Mouse (Mus musculus): Measurements from ENCODE around the gene Btbd11. TPM values are rescaled to one million over a fixed set of nuclear protein-coding genes. Genes with fewer than 3 reads are reported as not detected.

Btbd11 gene
- polyA plus RNA-seq, 1 experiment from 2014 or later: 13.9 TPM

- Histone ChIP-seq H3K4me3 (no peak overlapping the region), H3K27ac (no peak overlapping the region), H3K4me2 (replicated peaks) (no peak overlapping the region), H3K9ac (no peak overlapping the region), H3K9me3 (replicated peaks) (no peaks in the 10 kb centered on the region), H3K4me1 (0 out of 2 replicates have a peak, but pooled peaks cover 4% of the 10 kb centered on the region), H3K27me3 (0 out of 2 replicates have a peak, but pooled peaks cover 2% of the 10 kb centered on the region), H3K36me3 (no peaks in the 10 kb centered on the region)
- ATAC-seq (ENCODE audit: low FRiP score): no peak
- WGBS: 85% methylated on average over 2 of the region's 2 CpGs
These were observed 204.7 kb downstream of the Btbd11 start for GRCm38 (mm10) chr10:85591296-85591695.

DNA sequence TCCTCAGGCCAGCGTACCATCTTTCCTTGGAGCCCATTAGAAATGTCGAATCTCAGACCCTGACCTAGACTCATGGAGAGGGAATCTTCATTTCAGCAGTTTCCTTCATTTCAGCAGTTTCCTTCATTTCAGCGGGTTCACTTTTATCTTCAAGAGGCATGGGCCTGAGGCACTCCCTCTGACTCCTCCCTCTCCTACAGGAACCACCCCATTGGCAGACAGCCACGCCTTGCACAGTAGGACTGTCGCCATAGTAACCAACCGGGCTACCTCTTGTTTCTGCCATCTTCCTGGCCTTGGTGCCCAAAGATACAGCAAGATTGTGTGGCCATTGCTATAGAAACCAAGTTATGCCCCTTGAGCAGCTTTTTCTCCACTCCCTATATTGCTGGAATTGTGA lies 205.4 kb downstream of the Btbd11 start:
- no peak overlapping the region for H3K4me3 ChIP-seq
- 45% methylated on average over 6 of the region's 6 CpGs for WGBS
- ATAC-seq (ENCODE audit: low FRiP score): peak; percentile 73; the same call in 1 of the 2 replicates

GRCm38 (mm10) chr10:85596301-85596700 lies 209.7 kb downstream of the Btbd11 start:
- H3K4me3 ChIP-seq: no peak overlapping the region
- 0 out of 2 replicates have a peak, but pooled peaks cover 2% of the 10 kb centered on the region for H3K27me3 ChIP-seq
- H3K4me1 ChIP-seq: 0 out of 2 replicates have a peak, but pooled peaks cover 4% of the 10 kb centered on the region
- no peaks in the 10 kb centered on the region for H3K9me3 ChIP-seq (replicated peaks)
- H3K27ac ChIP-seq: no peak overlapping the region
- H3K9ac ChIP-seq: no peak overlapping the region
- no peak for ATAC-seq (ENCODE audit: low FRiP score)
- no peak overlapping the region for H3K4me2 ChIP-seq (replicated peaks)
- WGBS: 87% methylated on average over 5 of the region's 5 CpGs
- H3K36me3 ChIP-seq: no peaks in the 10 kb centered on the region

More for the DNA sequence above, 205.4 kb downstream of the Btbd11 start:
- Histone ChIP-seq H3K9me3 (replicated peaks) (no peaks in the 10 kb centered on the region), H3K27ac (no peak overlapping the region), H3K9ac (no peak overlapping the region), H3K27me3 (0 out of 2 replicates have a peak, but pooled peaks cover 2% of the 10 kb centered on the region), H3K4me1 (0 out of 2 replicates have a peak, but pooled peaks cover 4% of the 10 kb centered on the region), H3K4me2 (replicated peaks) (no peak overlapping the region), H3K36me3 (no peaks in the 10 kb centered on the region)

- no peaks in the 10 kb centered on the region for H3K36me3 ChIP-seq
- H3K4me1 ChIP-seq: no peaks in the 10 kb centered on the region
- H3K4me2 ChIP-seq (replicated peaks): peak overlapping the region; percentile 82
- H3K9me3 ChIP-seq (replicated peaks): no peaks in the 10 kb centered on the region
- WGBS: 44% methylated on average over 9 of the region's 9 CpGs
- peak; percentile 41 for ATAC-seq (ENCODE audit: low FRiP score)
- H3K9ac ChIP-seq: peak overlapping the region; percentile 72
- 0 out of 2 replicates have a peak, but pooled peaks cover 2% of the 10 kb centered on the region for H3K27me3 ChIP-seq
- peak overlapping the region; percentile 52 for H3K4me3 ChIP-seq
- no peak overlapping the region for H3K27ac ChIP-seq
These were observed 211.5 kb downstream of the Btbd11 start for GRCm38 (mm10) chr10:85598093-85598599.

GRCm38 (mm10) chr10:85598603-85599542 lies 212.3 kb downstream of the Btbd11 start:
- Histone ChIP-seq H3K4me2 (replicated peaks) (peak overlapping the region; percentile 82), H3K4me1 (no peaks in the 10 kb centered on the region), H3K27ac (peak overlapping the region; percentile 45; the same call in 1 of the 2 replicates), H3K36me3 (no peaks in the 10 kb centered on the region), H3K9ac (peak overlapping the region; percentile 72), H3K9me3 (replicated peaks) (no peaks in the 10 kb centered on the region), H3K27me3 (0 out of 2 replicates have a peak, but pooled peaks cover 2% of the 10 kb centered on the region), H3K4me3 (peak overlapping the region; percentile 52)
- 1% methylated on average over 40 of the region's 41 CpGs for WGBS
- peak; percentile 71 for ATAC-seq (ENCODE audit: low FRiP score)

GRCm38 (mm10) chr10:85602546-85602945 lies 215.9 kb downstream of the Btbd11 start:
- Histone ChIP-seq H3K36me3 (no peaks in the 10 kb centered on the region), H3K9ac (no peak overlapping the region), H3K4me2 (replicated peaks) (no peak overlapping the region), H3K27me3 (no peaks in the 10 kb centered on the region), H3K27ac (no peak overlapping the region), H3K9me3 (replicated peaks) (no peaks in the 10 kb centered on the region), H3K4me3 (no peak overlapping the region), H3K4me1 (no peaks in the 10 kb centered on the region)
- WGBS: 87% methylated on average over 11 of the region's 11 CpGs
- ATAC-seq (ENCODE audit: low FRiP score): no peak

DNA sequence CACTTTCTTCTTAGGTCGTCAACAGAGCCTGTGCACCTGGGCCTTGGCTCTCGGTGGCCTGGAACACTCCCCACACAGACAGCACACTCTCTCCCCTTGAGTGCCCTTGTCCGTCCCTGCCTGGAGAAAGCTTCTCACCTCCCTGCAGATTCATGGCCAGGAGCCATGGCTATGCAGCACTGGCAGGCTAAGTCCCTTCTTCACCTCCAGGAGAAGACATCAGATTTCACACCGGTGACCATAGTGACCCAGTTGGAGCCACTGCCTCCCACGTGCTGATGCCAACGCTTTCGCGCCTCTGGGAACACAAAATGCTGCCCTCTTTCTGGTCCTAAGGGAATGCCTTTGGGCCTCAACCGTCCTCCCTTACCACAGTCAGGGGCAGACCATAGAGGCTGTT lies 217.9 kb downstream of the Btbd11 start:
- no peak overlapping the region for H3K9ac ChIP-seq
- H3K9me3 ChIP-seq (replicated peaks): no peaks in the 10 kb centered on the region
- 80% methylated on average over 9 of the region's 9 CpGs for WGBS
- no peaks in the 10 kb centered on the region for H3K36me3 ChIP-seq
- no peak overlapping the region for H3K4me2 ChIP-seq (replicated peaks)
- ATAC-seq (ENCODE audit: low FRiP score): no peak
- H3K27ac ChIP-seq: no peak overlapping the region
- H3K27me3 ChIP-seq: no peaks in the 10 kb centered on the region
- H3K4me3 ChIP-seq: no peak overlapping the region
- no peaks in the 10 kb centered on the region for H3K4me1 ChIP-seq

- Histone ChIP-seq H3K36me3 (no peaks in the 10 kb centered on the region), H3K27ac (no peak overlapping the region), H3K9me3 (replicated peaks) (no peaks in the 10 kb centered on the region), H3K9ac (no peak overlapping the region), H3K4me3 (no peak overlapping the region), H3K27me3 (no peaks in the 10 kb centered on the region), H3K4me1 (no peaks in the 10 kb centered on the region), H3K4me2 (replicated peaks) (no peak overlapping the region)
- WGBS: 86% methylated on average over 14 of the region's 14 CpGs
- ATAC-seq (ENCODE audit: low FRiP score): no peak
These were observed 222.1 kb downstream of the Btbd11 start for GRCm38 (mm10) chr10:85608550-85609278.

GRCm38 (mm10) chr10:85617080-85617479 lies 230.5 kb downstream of the Btbd11 start:
- 30% methylated on average over 8 of the region's 8 CpGs for whole genome bisulfite sequencing

GRCm38 (mm10) chr10:85617501-85618417 lies 231.1 kb downstream of the Btbd11 start:
- no peak overlapping the region for H3K27ac ChIP-seq
- H3K4me1 ChIP-seq: peaks cover 16% of the 10 kb centered on the region
- no peaks in the 10 kb centered on the region for H3K36me3 ChIP-seq
- no peak overlapping the region for H3K9ac ChIP-seq
- ATAC-seq (ENCODE audit: low FRiP score): no peak
- 52% methylated on average over 12 of the region's 12 CpGs for WGBS
- no peaks in the 10 kb centered on the region for H3K9me3 ChIP-seq (replicated peaks)
- H3K4me2 ChIP-seq (replicated peaks): 0 out of 2 replicates have a peak overlapping the region, but pooled peaks have one; percentile 7
- no peaks in the 10 kb centered on the region for H3K27me3 ChIP-seq
- no peak overlapping the region for H3K4me3 ChIP-seq

More at GRCm38 (mm10) chr10:85617080-85617479, 230.5 kb downstream of the Btbd11 start:
- Histone ChIP-seq H3K27ac (no peak overlapping the region), H3K9ac (no peak overlapping the region), H3K4me1 (peaks cover 16% of the 10 kb centered on the region), H3K27me3 (no peaks in the 10 kb centered on the region), H3K9me3 (replicated peaks) (no peaks in the 10 kb centered on the region), H3K4me2 (replicated peaks) (0 out of 2 replicates have a peak overlapping the region, but pooled peaks have one; percentile 7), H3K36me3 (no peaks in the 10 kb centered on the region), H3K4me3 (no peak overlapping the region)
- ATAC-seq (ENCODE audit: low FRiP score): 0 out of 2 replicates have a peak, but pooled peaks have one; percentile 26

- H3K9me3 ChIP-seq (replicated peaks): no peaks in the 10 kb centered on the region
- ATAC-seq (ENCODE audit: low FRiP score): no peak
- 85% methylated on average over 6 of the region's 6 CpGs for WGBS
These were observed 234.5 kb downstream of the Btbd11 start for GRCm38 (mm10) chr10:85621067-85621466.

More at GRCm38 (mm10) chr10:85621067-85621466, 234.5 kb downstream of the Btbd11 start:
- no peak overlapping the region for H3K9ac ChIP-seq
- peaks cover 3% of the 10 kb centered on the region; the same call in 1 of the 2 replicates for H3K27me3 ChIP-seq
- H3K36me3 ChIP-seq: no peaks in the 10 kb centered on the region
- no peak overlapping the region for H3K4me3 ChIP-seq
- H3K4me2 ChIP-seq (replicated peaks): no peak overlapping the region
- no peak overlapping the region for H3K27ac ChIP-seq
- H3K4me1 ChIP-seq: peaks cover 21% of the 10 kb centered on the region
